Mouse (Mus musculus) ES-Bruce4 (cell line): ENCODE measurements at regions not wholly inside any gene's neighbourhood (a gene's known extent, or its start where the extent isn't known, plus 50 kb on each side); places are given as distances from the start of the nearest gene placed in this dataset.

Experiments
- H3K27ac ChIP-seq: 2 replicates; pipeline ENCODE4 v1.5.1; 2012; ENCODE audit warnings: low read length, inconsistent platforms; ENCODE audit not compliant: insufficient read depth
- H3K27me3 ChIP-seq: 2 replicates; pipeline ENCODE4 v1.6.1; 2012; ENCODE audit warnings: mild to moderate bottlenecking, low read length, inconsistent platforms; ENCODE audit not compliant: control insufficient read depth, poor library complexity, insufficient read depth, severe bottlenecking
- H3K36me3 ChIP-seq: 2 replicates; pipeline ENCODE4 v1.6.1; 2012; ENCODE audit warnings: inconsistent platforms, mild to moderate bottlenecking, low read length, moderate library complexity; ENCODE audit not compliant: control insufficient read depth, poor library complexity, insufficient read depth, severe bottlenecking
- H3K4me1 ChIP-seq: one replicate; pipeline ENCODE4 v1.8.1; 2011; ENCODE audit warnings: low read length; ENCODE audit not compliant: control insufficient read depth, insufficient read depth
- H3K4me3 ChIP-seq: 2 replicates; pipeline ENCODE4 v1.5.1; 2011; ENCODE audit warnings: low read depth, mild to moderate bottlenecking, low read length
- H3K9ac ChIP-seq: 2 replicates; pipeline ENCODE4 v1.6.1; 2012; ENCODE audit warnings: low read depth, mild to moderate bottlenecking, inconsistent platforms; ENCODE audit not compliant: poor library complexity, severe bottlenecking
- H3K9me3 ChIP-seq: replicated peaks from 2 replicates; pipeline ENCODE4 v1.6.1; 2012; ENCODE audit warnings: mild to moderate bottlenecking, low read length, inconsistent platforms; ENCODE audit not compliant: control insufficient read depth, poor library complexity, insufficient read depth, severe bottlenecking
- CTCF ChIP-seq: IDR thresholded peaks from one replicate; pipeline ENCODE4 v1.8.1; 2011; ENCODE audit warnings: low read depth, low read length
- EP300 ChIP-seq: IDR thresholded peaks from 2 replicates; pipeline ENCODE4 v1.6.1; 2011; ENCODE audit warnings: low read depth, low read length; ENCODE audit not compliant: insufficient read depth
- POLR2A ChIP-seq: IDR thresholded peaks from one replicate; pipeline ENCODE4 v1.8.1; 2011; ENCODE audit warnings: low read length; ENCODE audit not compliant: insufficient read depth

- no peaks in the 10 kb centered on the region for H3K36me3 ChIP-seq
- H3K4me1 ChIP-seq, result peaks cover 4% of the 10 kb centered on the region
- H3K27me3 ChIP-seq, result no peaks in the 10 kb centered on the region
- TF ChIP-seq CTCF, result no peak
- H3K9ac ChIP-seq, result no peak overlapping the region
- no peak overlapping the region for H3K27ac ChIP-seq
- H3K4me3 ChIP-seq, result no peak overlapping the region
- no peaks in the 10 kb centered on the region for H3K9me3 ChIP-seq
Measured at GRCm38 (mm10) chr9:96419151-96419550, 54.9 kb upstream of the Atp1b3 start.

- peaks cover 4% of the 10 kb centered on the region for H3K4me1 ChIP-seq
- no peak overlapping the region for H3K27ac ChIP-seq
Measured at GRCm38 (mm10) chr9:96415873-96416570, 51.8 kb upstream of the Atp1b3 start.

More at GRCm38 (mm10) chr9:96415873-96416570, 51.8 kb upstream of the Atp1b3 start:
- TF ChIP-seq CTCF (no peak), EP300 (0 out of 2 replicates have a peak, but pooled peaks have one; percentile 62), POLR2A (no peak)
- H3K27me3 ChIP-seq, result no peaks in the 10 kb centered on the region
- H3K4me3 ChIP-seq, result no peak overlapping the region
- no peak overlapping the region for H3K9ac ChIP-seq
- no peaks in the 10 kb centered on the region for H3K9me3 ChIP-seq
- no peaks in the 10 kb centered on the region for H3K36me3 ChIP-seq
